Mouse (Mus musculus): ENCODE measurements around the gene Galnt12. TPM values are rescaled to one million over a fixed set of nuclear protein-coding genes. Genes with fewer than 3 reads are reported as not detected.

Gene Galnt12
- total and polyA plus RNA-seq, 3 experiments: not detected

- H3K4me3 ChIP-seq (ENCODE audit: control insufficient read depth in 1 of 2, insufficient read depth in 1 of 2, low read depth in 2 of 2, low read length in 2 of 2): no peak overlapping the region
- DNase-seq (ENCODE audit: low read depth, low spot score): no peak
- no peaks in the 10 kb centered on the region; a peak in 1 of 4 replicates for H3K27me3 ChIP-seq (ENCODE audit: control insufficient read depth in 1 of 2, insufficient read depth in 2 of 2, low read length in 2 of 2)
- H3K27ac ChIP-seq (ENCODE audit: control insufficient read depth, low read depth, low read length): no peak overlapping the region
- H3K36me3 ChIP-seq (ENCODE audit: control insufficient read depth in 1 of 2, insufficient read depth in 2 of 2, low read length in 2 of 2): no peaks in the 10 kb centered on the region
- no peaks in the 10 kb centered on the region for H3K9me3 ChIP-seq (replicated peaks; ENCODE audit: insufficient read depth, low read length)
- H3K9ac ChIP-seq (ENCODE audit: control insufficient read depth, low read depth, low read length, poor library complexity, severe bottlenecking): no peak overlapping the region
- no peaks in the 10 kb centered on the region for H3K4me1 ChIP-seq (ENCODE audit: control insufficient read depth in 1 of 2, insufficient read depth in 2 of 2, low read length in 2 of 2)
- no peaks in the 10 kb centered on the region for H3K79me2 ChIP-seq (ENCODE audit: control insufficient read depth, insufficient read depth, low read length, poor library complexity)
- TF ChIP-seq SIN3A (IDR thresholded peaks at IDR 0.05; ENCODE audit: low read length) (no peak), MAX (IDR thresholded peaks at IDR 0.05; ENCODE audit: low read length) (no peak), GATA1 (IDR thresholded peaks at IDR 0.05; ENCODE audit: low read depth, low read length) (no peak), USF1 (IDR thresholded peaks at IDR 0.05; ENCODE audit: low read depth, low read length) (no peak), MEF2A (IDR thresholded peaks at IDR 0.05; ENCODE audit: extremely low read depth, insufficient replicate concordance, low read depth, low read length, poor library complexity, severe bottlenecking) (no peak), BHLHE40 (IDR thresholded peaks at IDR 0.05; ENCODE audit: borderline replicate concordance, low read depth, low read length) (no peak), MAFK (IDR thresholded peaks at IDR 0.05; ENCODE audit: borderline replicate concordance, low read depth, low read length) (no peak), SMC3 (IDR thresholded peaks at IDR 0.05; ENCODE audit: low read depth, low read length) (no peak), MYB (IDR thresholded peaks at IDR 0.05; ENCODE audit: low read depth, low read length) (no peak), ELF1 (IDR thresholded peaks at IDR 0.05; ENCODE audit: low read depth, low read length) (no peak), ZNF384 (IDR thresholded peaks at IDR 0.05; ENCODE audit: low read depth, low read length) (no peak), USF2 (IDR thresholded peaks at IDR 0.05; ENCODE audit: borderline replicate concordance in 1 of 2, insufficient read depth in 1 of 2, low read depth in 1 of 2, low read length in 2 of 2) (no peak), E2F4 (IDR thresholded peaks at IDR 0.05; ENCODE audit: borderline replicate concordance, low read depth, low read length) (no peak), NELFE (IDR thresholded peaks at IDR 0.05; ENCODE audit: low read depth, low read length) (no peak)
Measured at GRCm38 (mm10) chr4:47093647-47094046, 1.9 kb downstream of the Galnt12 start.

- Histone ChIP-seq H3K79me2 (ENCODE audit: control insufficient read depth, insufficient read depth, low read length, poor library complexity) (no peaks in the 10 kb centered on the region), H3K9ac (ENCODE audit: control insufficient read depth, low read depth, low read length, poor library complexity, severe bottlenecking) (no peak overlapping the region), H3K36me3 (ENCODE audit: control insufficient read depth in 1 of 2, insufficient read depth in 2 of 2, low read length in 2 of 2) (no peaks in the 10 kb centered on the region), H3K4me3 (ENCODE audit: control insufficient read depth in 1 of 2, insufficient read depth in 1 of 2, low read depth in 2 of 2, low read length in 2 of 2) (no peak overlapping the region), H3K4me1 (ENCODE audit: control insufficient read depth in 1 of 2, insufficient read depth in 2 of 2, low read length in 2 of 2) (no peaks in the 10 kb centered on the region), H3K9me3 (replicated peaks; ENCODE audit: insufficient read depth, low read length) (no peaks in the 10 kb centered on the region), H3K27ac (ENCODE audit: control insufficient read depth, low read depth, low read length) (no peak overlapping the region), H3K27me3 (ENCODE audit: control insufficient read depth in 1 of 2, insufficient read depth in 2 of 2, low read length in 2 of 2) (no peaks in the 10 kb centered on the region)
- TF ChIP-seq GABPA (IDR thresholded peaks at IDR 0.05; ENCODE audit: low read depth, low read length): no peak
- TF ChIP-seq MEF2A (IDR thresholded peaks at IDR 0.05; ENCODE audit: extremely low read depth, insufficient replicate concordance, low read depth, low read length, poor library complexity, severe bottlenecking): no peak
- TF ChIP-seq TBP (IDR thresholded peaks at IDR 0.05; ENCODE audit: low read depth, low read length): no peak
- TF ChIP-seq ZMIZ1 (IDR thresholded peaks at IDR 0.05; ENCODE audit: low read depth, low read length): no peak
- TF ChIP-seq CTCF (IDR thresholded peaks at IDR 0.05 in 2 of 3, conservative IDR thresholded peaks at IDR 0.05 in 1 of 3; ENCODE audit: control insufficient read depth in 1 of 3, insufficient read depth in 1 of 3, low read depth in 2 of 3, low read length in 3 of 3, poor library complexity in 1 of 3, severe bottlenecking in 1 of 3): no peak
- DNase-seq (ENCODE audit: low read depth, low spot score): no peak
Measured at GRCm38 (mm10) chr4:47103561-47103960, 11.9 kb downstream of the Galnt12 start.
